27 mouse cellular contexts compared by ENCODE assay signal in genomic region chr3:53965142-53965541, GRCm38 (mm10).
DNase-seq lines count a peak whose midpoint lies in the region; ATAC-seq and TF ChIP-seq lines count a peak whose summit lies in the region.
"Had no signal": no experiment of that assay in that cellular context is flagged by ENCODE, and none has a peak within 500 bp of the region (broad histone marks: within the 10 kb centered on the region; RNA-seq: fewer than 3 reads in every experiment).

No protein-coding gene starts in this region.

- no peaks in the 10 kb centered on the region for H3K36me3 ChIP-seq in heart, embryonic 16.5 days (ENCODE audit: control insufficient read depth, insufficient read depth)
- H3K36me3 ChIP-seq in stomach, postnatal 0 days (ENCODE audit: control insufficient read depth, insufficient read depth, low read length): no peaks in the 10 kb centered on the region
- no peaks in the 10 kb centered on the region for H3K36me3 ChIP-seq in midbrain, embryonic 15.5 days (replicated peaks)
- H3K36me3 ChIP-seq: embryonic facial prominence, embryonic 15.5 days; heart, embryonic 12.5 days; hindbrain, embryonic 15.5 days; midbrain, embryonic 12.5 days had no signal

- no peak overlapping the region for H3K4me3 ChIP-seq in heart, embryonic 16.5 days (ENCODE audit: low read length)
- no peak overlapping the region for H3K4me3 ChIP-seq in stomach, postnatal 0 days (ENCODE audit: low read depth, low read length)
- no peak overlapping the region for H3K4me3 ChIP-seq in midbrain, embryonic 15.5 days
- H3K4me3 ChIP-seq: embryonic facial prominence, embryonic 15.5 days; forebrain, embryonic 13.5 days; heart, embryonic 12.5 days; hindbrain, embryonic 15.5 days; megakaryocyte, embryonic 14.5 days; midbrain, embryonic 12.5 days had no signal

- no peaks in the 10 kb centered on the region for H3K9me3 ChIP-seq in heart, embryonic 16.5 days (replicated peaks; ENCODE audit: control insufficient read depth, low read length)
- no peaks in the 10 kb centered on the region for H3K9me3 ChIP-seq in stomach, postnatal 0 days (ENCODE audit: control insufficient read depth, low read length)
- H3K9me3 ChIP-seq in midbrain, embryonic 15.5 days: no peaks in the 10 kb centered on the region
- H3K9me3 ChIP-seq: embryonic facial prominence, embryonic 15.5 days; forebrain, embryonic 13.5 days; heart, embryonic 12.5 days; hindbrain, embryonic 15.5 days; midbrain, embryonic 12.5 days had no signal

- no peaks in the 10 kb centered on the region for H3K27me3 ChIP-seq in heart, embryonic 16.5 days (ENCODE audit: control insufficient read depth, insufficient read depth, low read length)
- no peaks in the 10 kb centered on the region for H3K27me3 ChIP-seq in stomach, postnatal 0 days (ENCODE audit: control insufficient read depth, insufficient read depth, low read length)
- no peaks in the 10 kb centered on the region for H3K27me3 ChIP-seq in midbrain, embryonic 15.5 days (replicated peaks)
- H3K27me3 ChIP-seq: embryonic facial prominence, embryonic 15.5 days; forebrain, embryonic 13.5 days; heart, embryonic 12.5 days; hindbrain, embryonic 15.5 days; megakaryocyte, embryonic 14.5 days; midbrain, embryonic 12.5 days had no signal

- H3K9ac ChIP-seq in heart, embryonic 16.5 days (ENCODE audit: low read length): no peak overlapping the region
- H3K9ac ChIP-seq in stomach, postnatal 0 days (ENCODE audit: low read length): no peak overlapping the region
- no peak overlapping the region for H3K9ac ChIP-seq in midbrain, embryonic 15.5 days
- H3K9ac ChIP-seq: embryonic facial prominence, embryonic 15.5 days; forebrain, embryonic 13.5 days; heart, embryonic 12.5 days; hindbrain, embryonic 15.5 days; midbrain, embryonic 12.5 days had no signal

- WGBS in heart, embryonic 16.5 days: 48% methylated on average over 5 of the region's 5 CpGs
- WGBS in stomach, postnatal 0 days: 33% methylated on average over 5 of the region's 5 CpGs
- WGBS in midbrain, embryonic 15.5 days: 61% methylated on average over 5 of the region's 5 CpGs

- no peaks in the 10 kb centered on the region for H3K4me1 ChIP-seq in heart, embryonic 16.5 days (ENCODE audit: control insufficient read depth, insufficient read depth, low read length)
- no peaks in the 10 kb centered on the region for H3K4me1 ChIP-seq in stomach, postnatal 0 days (replicated peaks; ENCODE audit: control insufficient read depth, insufficient read depth)
- H3K4me1 ChIP-seq in midbrain, embryonic 15.5 days: no peaks in the 10 kb centered on the region
- H3K4me1 ChIP-seq: embryonic facial prominence, embryonic 15.5 days; heart, embryonic 12.5 days; hindbrain, embryonic 15.5 days; megakaryocyte, embryonic 14.5 days; midbrain, embryonic 12.5 days had no signal

- ATAC-seq in heart, embryonic 16.5 days (replicated peaks; ENCODE audit: extremely low read depth, insufficient read depth, low FRiP score): peak; percentile 49; the same call in 1 of the 2 replicates
- ATAC-seq in stomach, postnatal 0 days (ENCODE audit: low FRiP score, low TSS enrichment): peak; percentile 60; the same call in 1 of the 2 replicates
- ATAC-seq in midbrain, embryonic 15.5 days (replicated peaks): no peak
- ATAC-seq in cerebellum, adult (ENCODE audit: insufficient number of reproducible peaks, low FRiP score, low TSS enrichment): no peak
- ATAC-seq: forebrain, embryonic 13.5 days; inflammation-experienced regulatory T-cells, adult 6 months; Patski had no signal

- H3K27ac ChIP-seq in heart, embryonic 16.5 days (ENCODE audit: low read length): no peak overlapping the region
- H3K27ac ChIP-seq in stomach, postnatal 0 days (replicated peaks): no peak overlapping the region
- H3K27ac ChIP-seq in midbrain, embryonic 15.5 days: no peak overlapping the region
- H3K27ac ChIP-seq: embryonic facial prominence, embryonic 15.5 days; forebrain, embryonic 13.5 days; hindbrain, embryonic 15.5 days; midbrain, embryonic 12.5 days had no signal

- H3K4me2 ChIP-seq in heart, embryonic 16.5 days (ENCODE audit: low read depth, low read length): no peak overlapping the region
- H3K4me2 ChIP-seq in stomach, postnatal 0 days (replicated peaks; ENCODE audit: low read depth): no peak overlapping the region
- no peak overlapping the region for H3K4me2 ChIP-seq in midbrain, embryonic 15.5 days
- H3K4me2 ChIP-seq: embryonic facial prominence, embryonic 15.5 days; forebrain, embryonic 13.5 days; heart, embryonic 12.5 days; hindbrain, embryonic 15.5 days; liver, embryonic 11.5 days; midbrain, embryonic 12.5 days had no signal

- TF ChIP-seq CTCF in stomach, postnatal 0 days (IDR thresholded peaks at IDR 0.05; ENCODE audit: low read depth): no peak

- TF ChIP-seq EP300 in stomach, postnatal 0 days (optimal IDR thresholded peaks at IDR 0.05): peak; percentile 81

- DNase-seq in heart, adult 8-10 months (ENCODE audit: low spot score): no peak
- peak; percentile 8 for DNase-seq in spleen, postnatal 36 days (ENCODE audit: low spot score in 2 of 2)
- no peak for DNase-seq in spleen, adult 12 weeks (ENCODE audit: low spot score)
- DNase-seq in forelimb bud, embryonic 11.5 days (ENCODE audit: low read depth, low spot score): peak; percentile 5
- DNase-seq in stomach, postnatal 0 days (ENCODE audit: low spot score): no peak
- DNase-seq: adrenal gland, postnatal 10 days; cerebellum, adult 18-20 months; heart, postnatal 10 days; kidney, adult 2 months; kidney, postnatal 36 days; layer of hippocampus, postnatal 36 days; lung, postnatal 4 days; right cerebral cortex, postnatal 25 days; spleen, adult 18-20 months; thymus, postnatal 14 days had no signal

Comparison
In these comparisons a context has a peak if more than half of its experiments do, and no peak if none do; other contexts are left out.
1. DNase-seq: peak in spleen, postnatal 36 days (2 of 2) and forelimb bud, embryonic 11.5 days (single experiment); none in heart, adult 8-10 months (single experiment), spleen, adult 12 weeks (single experiment) and stomach, postnatal 0 days (single experiment).
2. ATAC-seq: peak in heart, embryonic 16.5 days (single experiment) and stomach, postnatal 0 days (single experiment); none in midbrain, embryonic 15.5 days (single experiment) and cerebellum, adult (single experiment).